Mouse (Mus musculus): Measurements from ENCODE around the gene Hnrnpm.

The Hnrnpm gene

DNA sequence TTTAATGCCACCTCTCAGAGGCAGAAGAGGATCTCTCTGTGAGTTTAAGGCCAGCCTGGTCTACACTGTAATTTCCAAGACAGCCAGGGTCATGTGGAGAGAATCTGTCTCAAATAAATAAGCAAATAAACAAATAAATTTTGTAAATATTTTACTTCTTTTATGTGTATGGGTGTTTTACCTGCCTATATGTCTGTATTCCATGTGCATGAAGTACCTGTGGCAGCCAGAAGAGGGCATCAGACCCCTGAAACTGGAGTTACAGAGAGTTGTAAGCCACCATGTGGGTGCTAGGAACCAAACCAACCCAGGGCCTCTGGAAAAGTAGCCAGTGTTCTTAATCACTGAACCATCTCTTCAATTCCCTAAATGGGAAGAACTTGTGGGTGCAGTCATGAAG lies 89.4 kb downstream of the Hnrnpm start:
- DNase-seq (ENCODE audit: low read depth) = no peak
